Mouse (Mus musculus): ENCODE results near the gene Lpar5. TPM values are rescaled to one million over a fixed set of nuclear protein-coding genes. Genes with fewer than 3 reads are reported as not detected.
"Not testable (repeated sequence)": the region's sequence is repeated elsewhere in the genome, so short reads cannot be mapped to it uniquely, and the experiment has no call there.

The Lpar5 gene
- under 1 TPM; 0.16 to 0.41 TPM for total RNA-seq (2021)
- long read RNA-seq, experiment 1, partial matches to known transcripts, result 0 of 1 reads
- long read RNA-seq, experiment 1, other reads (novel, unspliced or antisense), result 0 of 1 reads
- long read RNA-seq, experiment 2, result 0 reads

DNA sequence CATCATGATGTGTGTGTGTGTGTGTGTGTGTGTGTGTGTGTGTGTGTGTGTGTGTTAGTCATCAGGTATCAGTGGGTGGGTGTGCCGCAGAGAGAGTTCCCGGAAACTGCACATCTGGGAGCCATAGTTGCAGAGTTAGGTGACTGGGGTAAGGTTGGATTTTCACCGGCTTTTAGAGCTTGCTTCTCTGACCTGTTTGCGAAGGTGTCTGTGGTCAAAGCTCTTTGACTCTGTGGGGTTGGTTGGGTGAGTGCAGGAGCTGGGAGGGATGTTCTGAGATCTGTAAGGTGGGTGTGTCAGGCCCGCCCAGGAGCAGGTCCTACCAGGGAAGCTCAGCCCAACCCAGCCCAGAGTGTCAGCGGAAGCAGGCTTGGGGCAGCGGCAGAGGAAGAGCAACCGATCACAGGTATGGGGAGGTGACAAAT lies at the start of gene Lpar5:
TSS of gene Lpar5 (plus strand) at position 350 of the 425 bp plus-strand sequence.
- no peak for DNase-seq

DNA sequence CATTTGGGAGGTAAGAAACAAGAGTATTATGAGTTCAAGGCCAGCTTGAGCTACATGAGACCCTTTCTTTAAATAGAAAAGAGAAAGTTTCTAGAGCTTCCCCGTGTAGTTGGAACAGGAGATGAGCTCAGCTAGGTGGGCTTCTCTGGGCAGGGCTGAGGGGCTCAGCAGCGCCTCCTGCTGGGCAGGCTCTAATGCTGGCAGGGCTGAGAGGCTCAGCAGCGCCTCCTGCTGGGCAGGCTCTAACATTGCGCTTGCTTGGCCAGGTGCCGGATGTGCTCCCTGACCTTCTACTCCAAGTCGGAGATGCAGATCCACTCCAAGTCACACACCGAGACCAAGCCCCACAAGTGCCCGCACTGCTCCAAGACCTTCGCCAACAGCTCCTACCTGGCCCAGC lies 37.2 kb upstream of the Lpar5 start:
- DNase-seq, result peak; percentile 72

DNA sequence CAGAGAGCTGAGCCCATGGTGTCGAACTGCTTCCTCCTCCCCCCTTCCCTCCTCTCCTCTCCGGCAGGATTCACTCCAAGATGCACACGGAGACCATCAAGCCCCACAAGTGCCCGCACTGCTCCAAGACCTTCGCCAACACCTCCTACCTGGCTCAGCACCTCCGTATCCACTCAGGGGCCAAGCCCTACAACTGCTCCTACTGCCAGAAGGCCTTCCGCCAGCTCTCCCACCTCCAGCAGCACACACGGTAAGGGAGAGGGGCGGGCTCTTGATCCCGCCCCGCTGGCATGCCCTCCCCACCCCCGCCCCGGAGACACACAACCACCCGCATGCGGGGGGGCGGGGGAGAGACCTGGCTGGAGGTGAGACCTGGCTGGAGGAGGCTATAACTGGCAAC lies 36.1 kb upstream of the Lpar5 start:
- no peak for DNase-seq

DNA sequence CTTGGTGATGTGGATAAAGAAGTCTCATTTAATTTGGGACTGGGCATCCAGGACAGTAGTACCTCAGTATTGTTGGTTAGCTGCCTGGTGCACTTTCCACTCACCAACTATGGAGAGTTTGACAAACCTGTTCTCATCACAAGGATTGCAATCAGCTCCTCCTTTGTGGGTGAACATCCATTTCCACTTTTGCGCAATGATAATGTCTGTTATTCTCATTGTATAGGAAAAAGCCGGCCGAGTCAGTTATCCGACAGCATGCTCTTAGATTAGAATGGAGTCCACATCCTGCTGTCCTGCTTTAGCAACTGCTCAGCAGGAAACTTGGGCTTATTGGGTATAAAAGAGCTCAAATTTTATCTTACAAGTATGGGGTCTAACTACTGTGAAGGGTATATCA lies 29.1 kb upstream of the Lpar5 start:
- no peak for DNase-seq

DNA sequence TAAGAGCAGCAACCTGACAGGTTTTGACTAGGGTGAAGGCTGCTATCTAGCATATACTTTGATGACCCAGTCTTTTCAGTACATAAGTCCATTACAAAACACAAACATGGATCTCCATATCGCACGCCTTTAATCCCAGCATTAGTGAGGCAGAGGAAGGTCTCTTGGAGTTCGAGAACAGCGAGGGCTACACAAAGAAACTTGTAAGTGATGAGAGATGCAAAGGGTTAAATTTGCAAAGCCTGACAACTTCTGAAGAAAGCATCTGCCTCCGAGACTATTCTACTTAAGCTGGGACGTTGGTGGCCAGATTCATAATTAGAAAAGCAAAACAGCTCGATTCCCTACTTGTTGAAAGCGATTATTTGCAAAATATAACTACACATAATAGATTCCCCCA lies 28.6 kb upstream of the Lpar5 start:
- DNase-seq, result no peak

DNA sequence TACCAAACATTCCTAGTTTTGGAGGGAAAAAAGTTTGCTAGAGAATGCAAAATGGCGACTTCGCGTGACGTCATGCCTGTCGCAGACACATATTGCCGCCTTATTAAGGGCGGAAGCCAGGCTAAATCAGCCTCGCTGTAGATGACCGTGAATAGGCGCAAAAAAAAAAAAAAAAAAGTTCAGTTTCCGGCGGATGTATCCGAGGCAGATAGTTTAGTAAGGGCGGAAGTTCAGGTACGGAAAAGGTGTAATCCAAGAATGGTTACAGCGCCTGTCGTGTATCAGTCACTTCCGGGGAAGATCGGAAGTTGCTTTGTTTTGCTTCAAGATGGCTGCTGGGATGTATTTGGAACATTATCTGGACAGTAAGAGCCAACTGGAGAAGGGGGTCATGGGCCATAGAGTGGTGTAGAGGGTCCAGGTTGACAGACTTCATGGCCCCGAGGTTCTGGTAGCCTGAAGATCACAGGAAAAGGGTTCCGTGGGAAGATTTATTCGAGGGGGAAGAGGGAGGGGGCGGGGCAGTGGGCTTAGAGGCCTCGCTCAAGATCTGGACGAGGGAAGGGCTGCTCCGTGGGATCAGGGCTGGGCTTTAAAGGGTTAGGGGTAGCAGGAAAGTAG lies 28.1 kb upstream of the Lpar5 start, which contains the start of gene Ing4:
TSS of gene Ing4 (plus strand) at position 228 of the 621 bp plus-strand sequence.
- peak; percentile 84 for DNase-seq

DNA sequence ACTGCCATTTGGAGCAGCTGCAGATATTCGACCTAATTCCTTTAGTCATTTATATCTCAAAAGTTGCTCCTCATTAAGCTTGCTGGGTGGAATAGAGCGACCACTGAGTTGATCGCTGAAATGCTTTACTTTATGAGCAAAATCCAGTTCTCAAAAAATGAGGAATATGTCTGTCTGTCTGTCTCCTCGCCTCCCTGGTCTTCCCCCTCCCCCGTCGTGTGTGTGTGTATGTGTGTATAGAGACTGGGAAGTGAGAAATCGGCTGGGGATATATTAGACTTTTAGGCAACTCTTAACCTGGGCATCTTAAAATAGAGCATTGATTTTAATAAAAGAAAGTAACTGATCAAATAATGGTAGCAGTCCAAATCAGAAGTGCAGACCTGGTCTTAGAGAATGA lies 27.5 kb upstream of the Lpar5 start:
- no peak for DNase-seq

DNA sequence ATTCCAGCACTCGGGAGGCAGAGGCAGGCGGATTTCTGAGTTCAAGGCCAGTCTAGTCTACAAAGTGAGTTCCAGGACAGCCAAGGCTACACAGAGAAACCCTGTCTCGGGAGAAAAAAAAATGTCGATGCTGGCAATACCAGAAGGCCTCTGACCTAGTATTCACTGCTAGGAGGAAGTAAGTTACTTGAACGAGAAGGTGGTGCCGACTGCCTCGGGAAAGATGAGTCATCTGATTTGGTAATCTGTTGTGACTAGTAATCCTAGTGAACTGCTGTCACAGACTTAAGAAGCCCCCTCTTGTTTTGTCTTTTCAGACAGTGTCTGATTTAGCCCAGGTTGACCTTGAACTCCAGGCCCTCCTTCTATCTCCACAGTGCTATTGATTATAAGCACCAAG lies 26.7 kb upstream of the Lpar5 start:
- DNase-seq, result no peak

DNA sequence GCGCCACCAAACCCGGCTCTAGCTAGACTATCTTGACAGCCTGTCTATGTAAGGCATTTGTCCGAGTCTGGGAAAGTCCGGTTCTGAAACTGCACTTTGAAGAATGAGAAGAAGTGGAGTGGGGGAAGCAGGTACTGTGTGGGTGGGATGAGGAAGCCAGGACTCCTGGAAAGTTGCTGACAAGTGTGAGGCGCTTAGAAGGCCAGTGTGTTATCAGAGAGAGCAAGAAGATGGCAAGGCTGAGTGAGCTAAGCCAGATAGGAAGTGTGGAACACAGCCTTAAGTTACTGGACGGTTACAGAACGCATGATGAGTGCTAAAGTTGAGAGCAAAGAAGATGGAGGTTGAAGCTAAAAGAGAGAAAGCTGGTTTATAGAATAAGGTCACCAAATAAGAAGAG lies 25.6 kb upstream of the Lpar5 start:
- no peak for DNase-seq

DNA sequence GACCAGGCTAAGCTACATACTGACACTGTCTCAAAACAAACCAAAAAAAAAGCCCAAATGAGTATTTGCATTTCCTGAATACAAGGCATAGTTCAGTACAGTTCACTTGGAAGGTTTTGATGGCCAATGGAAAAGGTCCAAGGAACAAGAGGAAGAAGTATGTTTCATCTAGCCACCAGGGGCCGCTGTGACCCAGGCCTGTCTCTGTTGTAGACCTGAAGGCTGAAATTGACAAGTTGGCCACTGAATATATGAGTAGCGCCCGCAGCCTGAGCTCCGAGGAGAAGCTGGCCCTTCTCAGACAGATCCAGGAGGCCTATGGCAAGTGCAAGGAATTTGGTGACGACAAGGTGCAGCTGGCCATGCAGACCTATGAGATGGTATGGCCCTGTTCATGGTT lies 21.0 kb upstream of the Lpar5 start:
- DNase-seq, result peak; percentile 88

DNA sequence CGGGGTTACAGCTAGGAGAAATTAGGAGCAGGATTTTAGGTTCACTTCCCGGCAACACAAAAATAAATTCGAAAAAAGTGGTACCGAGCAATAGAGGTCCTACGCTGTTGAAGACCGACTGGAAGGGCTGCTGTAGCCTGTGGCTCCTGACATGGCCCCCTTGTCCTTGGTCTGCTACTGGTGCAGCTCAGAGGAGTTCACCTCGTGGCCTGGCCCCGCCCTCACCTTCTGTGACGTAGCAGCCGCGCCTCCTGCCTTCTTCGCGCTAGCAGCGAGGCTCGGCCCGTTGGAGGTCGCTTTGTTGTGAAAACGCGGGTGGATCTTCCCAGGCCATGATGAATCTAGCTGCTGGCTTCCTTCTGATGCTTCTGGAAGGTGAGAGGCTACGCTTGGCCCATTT lies 18.0 kb upstream of the Lpar5 start, which contains the start of gene Acrbp:
TSS of gene Acrbp (plus strand) at position 12 of the 400 bp plus-strand sequence.
- no peak for DNase-seq

DNA sequence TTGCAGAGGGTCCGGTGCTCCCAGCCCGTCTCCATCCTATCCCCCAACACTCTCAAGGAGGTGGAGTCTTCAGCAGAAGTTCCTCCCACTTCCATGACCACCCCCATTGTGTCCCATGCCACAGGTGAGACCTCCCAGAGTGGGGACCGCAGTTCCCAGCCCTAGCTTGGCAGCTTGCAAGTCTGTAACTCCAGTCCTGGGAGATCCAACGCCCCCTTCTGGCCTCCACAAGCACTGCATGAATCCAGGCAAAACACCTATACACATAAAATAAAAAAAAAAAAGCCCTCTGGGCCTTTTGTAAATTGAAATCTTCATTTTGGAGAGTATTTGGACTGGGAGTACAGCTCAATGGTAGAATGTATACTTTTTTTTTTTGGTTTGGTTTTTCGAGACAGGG lies 16.5 kb upstream of the Lpar5 start:
- DNase-seq, result no peak

DNA sequence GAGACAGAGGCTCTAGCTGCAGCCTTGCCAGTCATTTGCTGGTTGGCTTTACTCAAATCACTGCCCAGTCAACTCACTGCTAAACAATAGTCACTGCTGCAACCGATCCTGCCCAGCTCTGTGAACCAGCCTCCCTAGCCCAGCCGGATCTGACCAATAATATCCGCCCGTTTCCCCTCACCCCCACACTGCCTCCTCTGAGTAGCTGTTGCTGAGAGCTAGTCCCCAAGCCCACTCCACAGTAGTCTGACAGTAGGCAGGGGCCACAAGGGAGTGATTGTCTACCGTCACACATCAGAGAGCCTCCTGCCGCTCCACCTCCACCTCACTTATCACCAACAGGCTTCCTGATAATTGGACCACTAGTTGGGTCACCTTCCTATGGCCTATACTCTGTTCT lies 6.2 kb upstream of the Lpar5 start:
- DNase-seq, result no peak

DNA sequence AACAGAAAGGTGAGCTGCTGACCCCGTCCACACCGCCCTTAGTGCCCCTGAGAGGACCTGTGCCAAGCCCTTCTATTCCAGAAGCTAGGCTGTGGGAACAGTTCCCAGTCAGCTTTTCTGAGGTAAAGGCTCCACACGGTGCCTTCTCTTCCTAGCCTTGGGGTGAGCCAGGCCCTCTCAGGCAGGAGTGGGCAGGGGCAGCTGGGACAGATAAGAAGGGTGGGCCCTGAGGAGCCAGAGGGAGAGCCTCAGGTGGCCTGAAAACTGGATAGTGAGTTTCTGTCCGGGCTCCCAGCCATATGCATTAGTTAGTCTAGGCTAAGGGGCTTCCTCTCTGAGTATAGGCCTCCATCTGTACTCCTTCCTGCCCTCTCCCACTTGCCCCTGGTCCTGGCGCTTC lies 5.2 kb upstream of the Lpar5 start:
- no peak for DNase-seq

DNA sequence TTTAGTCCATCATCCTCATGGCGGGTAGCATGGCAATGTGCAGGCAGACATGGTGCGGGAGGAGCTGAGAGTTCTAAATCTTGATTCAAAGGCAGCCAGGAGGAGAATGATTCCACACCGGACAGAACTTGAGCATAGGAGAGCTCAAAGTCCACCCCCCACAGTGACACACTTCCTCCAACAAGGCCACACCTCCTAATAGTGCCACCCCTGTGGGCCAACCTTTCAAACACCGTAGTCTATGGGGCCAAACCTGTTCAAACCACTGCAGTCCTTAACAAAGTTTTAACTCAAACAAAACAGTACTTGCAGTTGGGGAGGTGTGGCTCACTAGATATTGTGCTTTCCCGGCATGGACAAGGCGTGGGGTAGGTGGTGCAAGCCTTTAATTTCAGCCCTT lies 3.8 kb upstream of the Lpar5 start:
- no peak for DNase-seq

DNA sequence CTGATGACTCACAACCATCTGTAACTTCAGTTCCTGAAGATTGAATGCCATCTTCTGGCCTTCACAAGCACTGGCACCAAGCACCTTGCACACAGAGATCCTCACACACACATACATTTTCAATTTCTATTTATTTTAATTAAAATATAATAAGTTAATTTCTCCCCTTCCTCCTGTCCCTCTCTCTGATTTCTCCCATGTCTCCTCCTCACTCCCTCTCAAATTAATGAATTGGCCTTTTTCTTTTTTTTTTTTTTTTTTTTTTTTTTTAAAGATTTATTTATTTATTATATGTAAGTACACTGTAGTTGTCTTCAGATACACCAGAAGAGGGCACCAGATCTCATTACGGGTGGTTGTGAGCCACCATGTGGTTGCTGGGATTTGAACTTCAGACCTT lies 2.5 kb upstream of the Lpar5 start:
- not testable (repeated sequence) for DNase-seq

DNA sequence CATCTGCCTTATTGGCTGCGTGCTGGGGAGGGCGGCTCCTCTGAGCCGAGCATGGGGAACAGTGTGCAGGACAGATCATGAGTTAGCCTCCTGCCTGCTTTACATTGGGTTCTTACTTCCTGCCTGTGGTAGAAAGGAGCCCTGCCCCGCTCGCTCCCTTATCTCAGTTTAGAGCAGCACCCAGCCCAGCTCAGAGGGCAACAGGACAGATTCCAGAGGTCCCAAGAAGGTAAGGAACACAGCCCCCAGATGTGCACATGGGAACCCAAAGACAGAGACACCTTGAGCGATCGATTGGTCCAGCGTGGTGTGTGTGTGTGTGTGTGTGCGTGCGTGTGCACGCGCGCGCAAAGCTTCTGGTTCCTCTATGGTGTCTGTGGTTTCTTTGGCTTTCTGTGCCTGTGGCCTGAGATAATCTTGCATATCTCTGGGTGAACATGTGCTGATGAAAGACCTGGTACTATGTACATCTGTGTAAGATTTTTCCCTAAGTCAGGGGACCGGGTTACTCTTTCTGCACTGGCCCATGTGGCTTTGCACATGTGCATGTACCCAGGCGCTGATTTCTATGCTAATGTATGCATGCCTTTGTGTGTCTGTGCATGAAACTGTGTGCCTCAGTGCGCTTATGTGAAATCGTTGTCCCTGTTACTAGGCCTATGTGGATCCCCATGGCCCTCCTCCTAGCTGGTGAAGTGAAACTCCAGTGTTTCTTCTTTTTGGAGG lies 3.6 kb downstream of the Lpar5 start:
- DNase-seq, result no peak

DNA sequence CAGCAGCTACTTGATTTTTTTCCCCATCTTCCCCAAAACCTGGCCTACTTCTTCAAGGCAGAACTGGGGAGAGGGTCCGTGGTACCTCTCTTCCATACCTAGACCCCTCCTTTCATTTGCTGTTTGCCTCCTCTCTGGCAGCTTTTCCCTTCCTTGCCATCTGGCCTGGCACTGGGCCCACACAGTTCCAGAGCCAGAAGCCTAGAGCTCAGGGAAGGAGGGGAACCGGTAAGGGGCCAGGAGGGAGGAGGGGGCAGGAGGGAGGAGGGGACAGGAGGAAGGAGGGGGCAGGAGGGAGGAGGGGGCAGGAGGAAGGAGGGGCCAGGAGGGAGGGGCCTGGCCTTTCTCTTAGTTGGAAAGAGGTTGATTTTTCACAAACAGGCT lies 4.2 kb downstream of the Lpar5 start:
- DNase-seq, result no peak

DNA sequence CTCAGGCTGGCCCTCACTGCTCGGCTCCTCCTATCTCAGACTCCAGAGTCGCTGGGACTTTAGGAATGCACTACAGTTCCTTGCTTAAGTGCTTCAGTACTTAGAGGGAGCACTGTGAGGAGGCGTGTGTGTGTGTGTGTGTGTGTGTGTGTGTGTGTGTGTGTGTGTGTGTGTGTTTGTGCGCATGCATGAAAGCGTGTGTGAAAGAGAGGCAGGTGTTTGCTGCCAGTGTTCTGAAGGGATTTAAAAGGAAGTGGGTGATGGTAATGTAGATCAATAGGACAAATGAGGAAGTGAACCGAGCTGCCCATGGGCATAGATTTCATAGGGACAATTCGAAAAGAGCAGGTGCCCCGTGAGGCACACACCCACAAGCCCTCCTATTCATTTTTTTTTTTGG lies 6.1 kb downstream of the Lpar5 start:
- no peak for DNase-seq

DNA sequence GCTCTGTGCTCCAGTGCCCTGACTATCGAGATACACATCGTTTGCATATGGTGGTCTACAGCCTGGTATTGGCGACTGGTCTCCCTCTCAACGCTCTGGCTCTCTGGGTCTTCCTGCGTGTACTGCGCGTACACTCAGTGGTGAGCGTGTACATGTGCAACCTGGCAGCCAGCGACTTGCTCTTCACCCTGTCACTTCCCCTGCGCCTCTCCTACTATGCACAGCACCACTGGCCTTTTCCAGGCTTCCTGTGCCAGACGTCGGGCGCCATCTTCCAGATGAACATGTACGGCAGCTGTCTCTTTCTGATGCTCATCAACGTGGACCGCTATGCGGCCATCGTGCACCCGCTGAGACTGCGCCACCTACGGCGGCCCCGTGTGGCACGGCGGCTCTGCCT lies 13.7 kb downstream of the Lpar5 start:
- DNase-seq, result peak; percentile 18

DNA sequence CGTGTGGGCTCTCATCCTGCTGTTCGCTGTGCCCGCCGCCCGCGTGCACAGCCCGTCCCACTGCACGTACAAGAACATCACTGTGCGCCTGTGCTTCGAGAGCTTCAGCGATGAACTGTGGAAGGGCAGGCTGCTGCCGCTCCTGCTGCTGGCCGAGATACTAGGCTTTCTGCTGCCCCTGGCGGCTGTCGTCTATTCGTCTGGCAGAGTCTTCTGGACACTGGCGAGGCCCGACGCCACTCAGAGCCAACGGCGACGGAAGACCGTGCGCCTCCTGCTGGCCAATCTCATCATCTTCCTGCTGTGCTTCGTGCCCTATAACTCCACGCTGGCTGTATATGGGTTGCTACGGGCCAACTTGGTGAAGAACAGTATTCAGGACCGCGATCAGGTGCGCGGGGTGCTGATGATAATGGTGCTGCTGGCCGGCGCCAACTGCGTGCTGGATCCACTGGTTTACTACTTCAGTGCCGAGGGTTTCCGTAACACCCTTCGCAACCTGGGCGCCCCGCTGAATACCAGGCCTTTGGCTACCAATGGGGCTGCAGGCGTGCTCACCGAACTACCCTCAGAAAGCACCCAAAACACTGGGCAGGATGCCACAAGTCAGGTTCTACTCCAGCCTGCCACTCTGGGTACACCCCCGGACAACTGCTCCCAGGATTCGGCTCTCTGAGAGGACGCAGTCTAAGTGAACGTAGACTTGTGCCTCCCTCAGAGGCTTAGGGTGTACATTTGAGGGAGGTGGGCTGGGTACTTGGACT lies 14.3 kb downstream of the Lpar5 start:
- peak; percentile 94 for DNase-seq

DNA sequence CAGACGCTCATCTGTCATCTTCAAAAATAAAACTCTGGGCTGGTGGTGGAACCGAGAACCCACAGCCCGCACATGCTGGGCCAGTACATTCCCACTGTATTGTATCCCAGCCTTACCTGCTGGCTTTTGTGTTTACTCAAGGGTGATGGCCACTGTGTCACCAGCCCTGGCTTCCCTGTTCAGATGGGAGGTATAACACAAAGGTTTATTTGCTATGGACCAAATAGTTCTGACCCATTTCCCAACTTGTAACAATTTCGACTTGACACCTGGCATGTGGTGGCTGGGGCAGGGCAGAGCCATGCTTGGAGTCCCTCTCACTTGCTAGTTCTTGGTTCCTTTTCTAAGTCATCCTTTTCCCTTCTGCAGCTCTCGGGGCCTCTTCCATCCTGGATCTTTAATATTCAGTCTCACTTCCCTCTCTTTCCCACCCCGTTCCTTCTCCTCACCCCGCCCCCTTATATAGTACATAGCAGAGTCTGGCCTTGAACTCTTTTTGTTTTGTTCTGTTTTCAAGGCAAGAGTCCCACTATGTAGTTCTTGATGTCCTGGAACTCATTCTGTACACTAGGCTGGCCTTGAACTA lies 15.2 kb downstream of the Lpar5 start:
- no peak for DNase-seq

DNA sequence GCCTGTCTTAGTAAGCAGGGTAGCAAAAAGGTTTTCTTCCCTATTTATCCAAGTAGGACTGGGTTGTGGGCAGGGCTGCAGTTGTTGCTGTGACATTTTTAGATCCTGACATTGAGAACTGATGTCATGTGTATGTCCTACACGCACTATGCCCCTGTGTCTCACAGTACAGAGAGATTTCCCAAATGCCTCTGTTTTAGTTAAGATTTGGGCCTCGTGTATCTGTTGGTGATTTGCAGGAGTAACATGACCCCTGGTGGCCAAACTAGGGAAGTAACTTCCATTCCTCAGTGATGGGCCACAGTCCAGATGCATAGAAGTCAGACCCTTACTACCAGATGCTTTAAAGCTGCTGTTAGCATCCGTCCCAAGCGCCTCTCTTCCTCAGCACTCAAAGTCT lies 16.7 kb downstream of the Lpar5 start:
- DNase-seq, result peak; percentile 41

Measured in gastrocnemius, postnatal 10 days (tissue).